Mouse (Mus musculus) kidney, postnatal 10 days (tissue): ENCODE measurements around the gene Lnpk.

Experiments
- DNase-seq: peaks from one replicate; pipeline ENCODE4 v3.0.0; 2021; ENCODE audit warnings: mixed read lengths

Gene Lnpk

DNA sequence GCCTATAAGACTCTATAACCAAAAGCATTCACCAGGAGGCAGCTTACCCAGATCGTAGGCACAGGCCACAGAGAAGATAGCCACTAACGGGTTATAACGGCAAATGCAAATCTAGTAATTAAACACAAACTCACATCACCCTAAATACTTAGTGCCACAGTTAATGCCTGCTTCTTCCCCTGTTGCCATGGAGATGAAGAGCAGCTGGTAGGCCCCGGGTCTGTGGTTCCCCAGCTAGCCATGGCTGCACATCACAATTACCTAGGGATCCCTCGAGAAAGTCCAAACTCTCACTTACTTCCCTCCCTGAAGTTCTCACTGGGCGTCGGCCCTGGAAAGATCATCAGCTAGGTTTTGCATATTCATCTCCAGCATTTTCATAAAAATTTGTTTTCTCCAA, 90.8 kb downstream of the Lnpk start:
- no peak for DNase-seq

DNA sequence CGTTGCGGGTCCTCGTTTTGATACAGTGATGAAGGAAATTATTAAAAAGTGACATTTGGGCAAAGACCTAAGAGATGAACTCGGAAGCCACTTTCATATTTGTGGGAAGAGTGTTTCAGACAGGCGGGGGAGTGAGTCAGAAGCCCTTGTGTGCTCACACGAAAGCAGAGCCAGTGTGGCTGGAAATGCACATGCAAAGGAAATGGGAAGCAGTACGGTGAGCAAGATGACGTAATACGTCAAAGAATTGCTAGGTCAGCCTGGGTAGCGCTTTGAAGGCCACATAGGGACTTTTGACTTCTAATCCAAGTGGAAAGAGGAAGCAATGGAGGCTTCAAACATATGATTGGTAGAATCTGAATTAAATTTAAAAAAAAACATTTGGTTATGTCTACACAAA, 96.6 kb downstream of the Lnpk start:
- no peak for DNase-seq

DNA sequence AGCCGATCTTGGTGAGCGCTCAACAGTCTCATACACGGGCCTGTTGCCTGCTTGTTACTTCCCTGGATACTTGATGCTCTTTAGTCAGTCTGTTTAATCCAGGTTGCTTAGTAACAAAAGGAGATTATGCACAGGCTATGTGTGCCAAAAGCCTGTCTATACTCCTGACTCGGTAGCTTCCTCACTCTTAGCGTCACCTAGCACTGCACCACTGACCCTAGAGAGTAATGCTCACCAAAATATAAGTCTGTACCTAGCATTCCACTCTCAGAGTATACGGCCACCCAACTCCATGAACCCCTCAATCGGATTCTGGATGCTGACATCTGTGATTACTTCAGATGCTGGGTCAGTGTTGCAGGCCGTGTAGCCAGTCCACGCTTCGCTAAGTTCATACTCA, 97.1 kb downstream of the Lnpk start:
- DNase-seq, result no peak
